Mouse (Mus musculus) Patski (cell line): ENCODE data around the gene Dock8. TPM values are rescaled to one million over a fixed set of nuclear protein-coding genes. Genes with fewer than 3 reads are reported as not detected.
A peak's percentile ranks its signal among the peaks of the same experiment; 100 is the strongest.
"Not testable (repeated sequence)": the region's sequence is repeated elsewhere in the genome, so short reads cannot be mapped to it uniquely, and the experiment has no call there.

Experiments used
- ATAC-seq: fragments of 100-300 bp; one replicate; pipeline ENCODE4 v1.8.0; 2021
- CTCF ChIA-PET: fragments of 350-600 bp; sonication (Branson Sonifier 250); formaldehyde crosslinking; loops from one replicate; lab custom pipeline; 2022; ENCODE audit warnings: inconsistent platforms; lab: Charles Lee
- POLR2A ChIA-PET: fragments of 350-600 bp; sonication (Branson Sonifier 250); formaldehyde crosslinking; loops from one replicate; lab custom pipeline; 2022; ENCODE audit warnings: antibody characterized with exemption, inconsistent platforms; lab: Charles Lee
- DNase-seq: peaks from one replicate; pipeline ENCODE4 v3.0.0-alpha.2; 2011; ENCODE audit warnings: low read depth, low spot score
- H3K27me3 ChIP-seq: fragments of 371-371 bp; one replicate; pipeline ENCODE4 v1.5.1; 2021
- CTCF ChIP-seq: fragments of 100-300 bp; IDR thresholded peaks from one replicate; pipeline ENCODE4 v1.5.1; 2021
- in situ Hi-C: fragments of 300-500 bp; cut with MboI; formaldehyde crosslinking; loops from 3 replicates; pipeline ENCODE4 v1.11.1; 2018; ENCODE audit warnings: low pct_unique_long_range_greater_than_20kb, mixed read lengths
- polyA plus RNA-seq: library from polyadenylated mRNA; unstranded; gene quantifications from one replicate; pipeline ENCODE4 v1.2.3, GENCODE M21; 2021

Gene Dock8
- polyA plus RNA-seq, 1 experiment from 2014 or later, result 11.3 TPM

DNA sequence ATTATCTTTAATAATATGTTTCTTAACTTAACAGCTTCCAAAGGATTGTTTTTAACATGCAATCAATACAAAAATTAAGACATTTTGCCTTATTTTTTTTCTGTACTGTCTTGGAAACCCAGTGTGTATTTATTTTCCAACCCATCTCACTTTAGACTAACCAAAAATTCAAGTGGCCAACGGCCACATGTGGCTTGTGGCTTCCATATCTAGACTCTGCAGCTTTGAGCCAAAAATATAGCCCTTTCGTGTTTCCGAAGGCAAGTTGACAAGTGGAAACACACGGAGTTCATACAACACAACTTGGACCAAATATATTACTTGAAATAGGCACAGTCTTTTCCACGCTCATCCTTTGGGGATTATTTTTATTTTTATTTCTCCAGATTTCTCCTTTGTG, 773 bp upstream of the Dock8 start:
- in situ Hi-C loops, result no loop called here
- peaks cover 4% of the 10 kb centered on the region for H3K27me3 ChIP-seq
- DNase-seq (no peak), ATAC-seq (no peak)
- POLR2A ChIA-PET, result no interaction called here
- no peak for TF ChIP-seq CTCF
- CTCF ChIA-PET, result interaction anchor here (0.8 to 1.8 kb wide), 3 partner anchors 11 to 103 kb away, joined by 3 to 6 read pairs (median 3); no protein-coding TSS in a partner anchor

DNA sequence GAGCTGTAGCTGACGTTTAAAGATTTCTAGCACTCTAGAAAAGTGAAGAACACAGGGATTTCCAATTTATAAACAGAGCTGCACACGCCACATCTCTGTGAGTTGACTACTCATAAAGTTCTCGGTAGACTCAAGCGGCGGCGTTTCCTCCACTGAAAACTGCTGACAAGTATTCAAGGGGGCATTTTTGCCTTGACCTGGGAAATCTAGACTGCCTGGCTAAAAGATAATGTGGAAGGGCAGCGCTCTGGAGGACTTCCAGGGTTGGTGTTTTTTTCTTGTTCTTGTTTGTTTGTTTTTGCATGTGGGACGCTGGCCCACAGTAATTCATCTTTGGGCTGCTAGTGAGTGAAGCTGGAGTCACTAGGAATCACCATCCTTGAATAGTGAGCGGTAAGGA, 819 bp downstream of the Dock8 start:
- ATAC-seq (no peak), DNase-seq (no peak)
- ChIA-PET CTCF (interaction anchor here (0.7 to 1.2 kb wide), 7 partner anchors 10 to 126 kb away, joined by 3 to 4 read pairs (median 3); no protein-coding TSS in a partner anchor), POLR2A (interaction anchor here (0.6 to 1.1 kb wide), 2 partner anchors 69 to 110 kb away, joined by 3 read pairs; no protein-coding TSS in a partner anchor)
- no peak for TF ChIP-seq CTCF
- peaks cover 4% of the 10 kb centered on the region for H3K27me3 ChIP-seq
- in situ Hi-C loops, result no loop called here

DNA sequence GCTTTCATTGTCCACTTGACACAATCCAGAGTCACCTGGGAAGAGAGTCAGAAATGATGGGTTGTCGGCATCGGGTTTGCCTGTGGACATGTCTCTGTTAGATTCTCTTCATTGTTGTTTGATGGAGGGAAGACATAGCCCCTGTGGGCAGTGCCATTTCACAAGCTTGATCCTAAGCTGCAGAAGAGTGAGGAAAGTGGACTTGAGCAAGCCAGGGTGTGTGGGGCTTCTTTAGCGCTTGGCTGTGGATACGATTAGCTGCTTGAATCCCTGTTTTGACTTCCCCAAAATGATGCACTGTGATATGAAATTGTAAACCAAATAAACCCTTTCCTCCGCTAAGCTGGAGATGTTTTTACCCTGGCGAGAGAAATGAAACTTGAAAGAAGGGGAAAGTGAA, 2.7 kb downstream of the Dock8 start:
- CTCF ChIA-PET, result interaction anchor here (0.9 to 1.5 kb wide), 3 partner anchors 10 to 105 kb away, joined by 4 to 5 read pairs (median 4); partner anchors contain the start of gene Cbwd1
- POLR2A ChIA-PET, result interaction anchor here (0.8 to 1.1 kb wide), 2 partner anchors 12 to 40 kb away, joined by 3 read pairs; no protein-coding TSS in a partner anchor
- H3K27me3 ChIP-seq, result peaks cover 4% of the 10 kb centered on the region
- no peak for TF ChIP-seq CTCF
- ATAC-seq (no peak), DNase-seq (no peak)
- in situ Hi-C loops, result no loop called here

DNA sequence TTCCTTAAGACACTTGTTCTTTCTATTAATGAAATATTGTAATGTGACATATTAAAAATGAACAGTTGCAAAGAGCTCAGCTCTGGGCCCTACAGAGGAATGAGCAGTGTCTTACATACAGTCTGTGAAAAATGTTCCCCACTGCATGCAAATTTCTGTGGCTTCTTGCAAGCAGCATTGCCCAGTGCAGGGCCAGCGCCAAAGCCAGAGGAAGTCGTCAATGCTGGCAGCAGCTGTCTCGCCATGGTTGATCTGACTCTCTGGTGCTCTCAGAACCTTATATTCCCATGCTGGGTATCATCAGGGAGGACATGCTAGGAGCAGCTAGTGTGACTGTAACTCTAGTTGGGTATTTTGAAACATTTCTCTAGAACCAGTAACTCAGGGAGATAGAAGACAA, 3.5 kb downstream of the Dock8 start:
- in situ Hi-C loops, result no loop called here
- ChIA-PET POLR2A (interaction anchor here (0.8 kb wide), 1 partner anchor 11 kb away, joined by 3 read pairs; no protein-coding TSS in a partner anchor), CTCF (interaction anchor here (0.9 to 1.5 kb wide), 2 partner anchors 41 to 105 kb away, joined by 4 read pairs; partner anchors contain the start of gene Cbwd1)
- DNase-seq, result no peak
- peaks cover 4% of the 10 kb centered on the region for H3K27me3 ChIP-seq
- ATAC-seq, result no peak
- no peak for TF ChIP-seq CTCF

DNA sequence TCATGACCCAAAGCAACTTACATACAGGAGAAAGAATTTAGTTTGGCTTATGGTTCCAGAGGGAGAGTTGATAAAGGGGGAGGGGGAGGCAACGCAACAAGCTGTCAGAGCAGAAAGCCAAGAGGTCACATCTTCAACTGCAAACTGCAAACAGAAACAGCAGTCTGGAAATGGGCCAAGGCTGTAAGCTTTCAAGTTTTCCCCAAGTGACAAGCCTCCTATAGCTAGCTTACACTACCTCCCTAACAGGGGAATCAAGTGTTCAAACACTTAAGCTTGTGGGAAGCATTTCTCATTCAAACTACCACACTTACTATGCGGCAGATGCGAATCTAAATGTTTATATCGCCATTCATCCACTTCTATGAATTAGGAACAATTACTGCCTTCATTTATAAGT, 4.5 kb downstream of the Dock8 start:
- CTCF ChIA-PET, result no interaction called here
- H3K27me3 ChIP-seq, result peaks cover 4% of the 10 kb centered on the region
- DNase-seq, result no peak
- no peak for TF ChIP-seq CTCF
- ATAC-seq, result no peak
- in situ Hi-C loops, result no loop called here
- POLR2A ChIA-PET, result interaction anchor here (0.5 to 1.5 kb wide), 2 partner anchors 10 to 32 kb away, joined by 3 to 4 read pairs; no protein-coding TSS in a partner anchor

DNA sequence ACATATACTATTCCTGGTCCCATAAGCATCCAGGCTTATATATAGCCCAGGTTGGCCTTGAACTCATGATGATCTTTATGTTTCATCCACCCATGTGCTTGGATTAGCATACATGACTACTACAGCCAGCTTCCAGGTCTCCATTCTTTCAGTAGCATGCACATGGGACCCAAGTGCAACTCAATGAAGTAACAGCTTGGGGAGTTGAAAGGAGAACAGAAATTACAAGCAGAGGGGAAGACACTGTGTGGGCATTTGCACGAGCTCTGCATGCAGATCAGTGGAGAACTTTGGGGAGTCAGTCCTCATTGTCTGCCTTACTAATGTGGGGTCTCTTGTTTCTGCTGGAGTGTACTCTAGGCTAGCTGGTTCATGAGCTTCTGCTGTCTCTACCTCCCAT, 7.4 kb downstream of the Dock8 start:
- POLR2A ChIA-PET, result interaction anchor here (0.5 to 0.6 kb wide), 2 partner anchors 27 to 170 kb away, joined by 4 to 9 read pairs; no protein-coding TSS in a partner anchor
- in situ Hi-C loops, result no loop called here
- peaks cover 9% of the 10 kb centered on the region for H3K27me3 ChIP-seq
- no peak for DNase-seq
- ATAC-seq, result no peak
- CTCF ChIA-PET, result no interaction called here
- TF ChIP-seq CTCF, result no peak

DNA sequence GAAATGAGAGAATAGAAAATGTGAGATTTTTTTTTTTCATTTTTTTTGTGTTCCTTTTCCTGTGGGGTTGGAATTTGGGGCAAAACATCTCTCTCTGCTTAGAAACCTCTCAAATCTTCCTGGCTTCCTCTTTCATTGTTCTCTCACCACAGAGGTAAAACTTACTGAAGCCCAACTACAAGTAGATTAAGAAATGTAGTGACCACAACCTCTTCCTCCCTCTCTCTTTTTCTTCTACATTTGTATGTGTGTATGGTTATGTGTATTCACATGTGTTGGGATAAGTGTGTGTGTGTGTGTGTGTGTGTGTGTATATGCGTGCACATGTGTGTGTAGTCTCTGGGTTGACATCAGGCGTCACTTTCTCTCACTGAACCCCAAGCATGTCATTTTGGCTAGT, 9.2 kb downstream of the Dock8 start:
- DNase-seq, result no peak
- ChIA-PET CTCF (no interaction called here), POLR2A (no interaction called here)
- H3K27me3 ChIP-seq, result peaks cover 9% of the 10 kb centered on the region
- in situ Hi-C loops, result no loop called here
- TF ChIP-seq CTCF, result no peak
- ATAC-seq, result no peak

DNA sequence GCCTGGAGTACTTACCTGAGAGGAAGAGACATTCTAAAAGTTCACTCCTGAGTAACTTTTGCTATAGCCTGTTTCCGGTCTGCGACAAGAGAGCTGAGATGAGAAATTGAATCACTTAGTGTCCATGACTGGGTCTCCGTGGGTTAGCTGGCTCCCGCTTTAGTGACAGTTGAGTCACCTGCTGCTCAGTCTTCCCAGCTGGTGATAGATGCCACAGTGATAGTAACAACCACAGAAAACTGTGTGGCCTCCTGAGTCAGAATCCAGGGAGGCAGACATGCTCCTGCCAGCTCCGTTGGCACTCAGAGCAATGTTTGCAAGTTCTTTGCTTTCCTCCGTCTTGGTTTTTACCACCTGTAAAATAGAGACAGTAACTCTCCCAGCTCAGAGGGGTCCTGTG, 23.4 kb downstream of the Dock8 start:
- no peak for DNase-seq
- ChIA-PET POLR2A (no interaction called here), CTCF (interaction anchor here (1.6 kb wide), 1 partner anchor 18 kb away, joined by 4 read pairs; no protein-coding TSS in a partner anchor)
- ATAC-seq, result no peak
- TF ChIP-seq CTCF, result no peak
- in situ Hi-C loops, result no loop called here
- peaks cover 5% of the 10 kb centered on the region for H3K27me3 ChIP-seq

DNA sequence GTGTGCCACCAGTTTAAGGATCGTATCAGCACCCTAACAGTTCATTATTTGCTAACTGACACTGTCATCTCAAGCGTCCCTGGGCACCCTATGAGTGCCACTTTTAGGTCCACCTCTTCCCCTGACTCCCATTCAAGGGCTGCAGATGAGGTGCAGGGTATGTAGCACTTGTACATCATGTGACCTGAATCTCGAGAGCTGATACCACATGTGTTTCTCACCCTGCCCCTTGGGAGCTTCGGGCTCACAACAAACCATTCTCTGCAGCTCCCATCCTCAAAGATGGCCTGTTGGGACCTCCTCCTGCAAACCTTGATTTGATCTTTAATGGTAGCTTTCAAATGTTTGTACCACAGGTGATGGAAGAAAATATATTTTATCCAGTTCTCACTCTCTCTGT, 32.4 kb downstream of the Dock8 start:
- no peak for ATAC-seq
- in situ Hi-C loops, result no loop called here
- H3K27me3 ChIP-seq, result peaks cover 3% of the 10 kb centered on the region
- ChIA-PET POLR2A (interaction anchor here (0.6 to 1.4 kb wide), 2 partner anchors 65 to 95 kb away, joined by 3 read pairs; no protein-coding TSS in a partner anchor), CTCF (interaction anchor here (0.9 kb wide), 1 partner anchor 12 kb away, joined by 3 read pairs; no protein-coding TSS in a partner anchor)
- DNase-seq, result no peak
- TF ChIP-seq CTCF, result no peak

DNA sequence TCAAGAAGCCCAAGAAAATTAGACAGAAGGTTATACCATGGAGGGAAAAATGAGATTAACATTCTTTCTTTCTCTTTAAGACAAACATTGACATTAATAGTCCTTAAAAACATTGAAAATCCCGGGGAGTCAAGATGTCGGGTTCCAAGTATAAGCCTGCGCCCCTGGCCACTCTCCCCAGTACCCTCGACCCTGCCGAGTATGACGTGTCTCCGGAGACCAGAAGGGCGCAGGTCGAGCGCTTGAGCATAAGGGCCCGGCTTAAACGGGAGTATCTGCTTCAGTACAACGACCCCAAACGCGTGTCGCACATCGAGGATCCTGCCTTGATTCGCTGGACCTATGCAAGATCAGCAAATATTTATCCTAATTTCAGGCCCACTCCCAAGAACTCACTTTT, 33.7 kb downstream of the Dock8 start:
- H3K27me3 ChIP-seq, ATAC-seq, in situ Hi-C loops, DNase-seq: not testable (repeated sequence)
- ChIA-PET CTCF (interaction anchor here (1.0 kb wide), 1 partner anchor 51 kb away, joined by 3 read pairs; no protein-coding TSS in a partner anchor), POLR2A (interaction anchor here (1.4 kb wide), 1 partner anchor 64 kb away, joined by 3 read pairs; no protein-coding TSS in a partner anchor)

DNA sequence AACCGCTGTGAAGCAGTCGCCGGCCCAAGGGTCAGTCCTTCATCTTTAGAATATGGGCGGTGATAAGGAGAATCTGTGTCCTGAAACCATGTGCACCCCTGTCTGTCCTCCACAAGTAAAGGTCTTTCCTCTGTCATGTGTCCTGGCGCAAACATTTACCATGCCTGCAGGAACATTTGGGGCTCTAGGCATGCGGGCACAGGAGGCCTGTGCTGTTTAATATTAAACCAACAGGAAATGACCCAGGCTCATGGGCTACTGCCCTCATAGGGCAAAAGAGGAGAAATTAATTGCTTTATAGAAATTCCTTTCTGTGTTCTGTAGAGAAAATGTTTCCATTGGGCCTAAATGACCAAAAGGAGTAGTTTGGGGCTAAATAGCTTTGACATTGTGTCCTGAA, 36.5 kb downstream of the Dock8 start:
- in situ Hi-C loops, result no loop called here
- ATAC-seq (peak; percentile 77), DNase-seq (no peak)
- ChIA-PET CTCF (no interaction called here), POLR2A (interaction anchor here (0.6 kb wide), 1 partner anchor 32 kb away, joined by 3 read pairs; no protein-coding TSS in a partner anchor)
- TF ChIP-seq CTCF, result no peak
- H3K27me3 ChIP-seq, result no peaks in the 10 kb centered on the region
